Mouse (Mus musculus): ENCODE measurements at regions not wholly inside any gene's neighbourhood (a gene's known extent, or its start where the extent isn't known, plus 50 kb on each side); places are given as distances from the start of the nearest gene placed in this dataset.
A peak's percentile ranks its signal among the peaks of the same experiment; 100 is the strongest.

GRCm38 (mm10) chr15:97188545-97188944 lies 58.4 kb upstream of the Pced1b start:
- no peak overlapping the region for H3K9ac ChIP-seq
- no peaks in the 10 kb centered on the region for H3K9me3 ChIP-seq
- peak; percentile 69 for ATAC-seq (ENCODE audit: low FRiP score, low read depth)
- WGBS = 67% methylated on average over 17 of the region's 17 CpGs
- H3K4me2 ChIP-seq = peak overlapping the region; percentile 33
- no peak overlapping the region for H3K4me3 ChIP-seq
- no peak overlapping the region for H3K27ac ChIP-seq (replicated peaks)
- no peaks in the 10 kb centered on the region for H3K27me3 ChIP-seq
- no peaks in the 10 kb centered on the region for H3K36me3 ChIP-seq
- H3K4me1 ChIP-seq (replicated peaks) = peaks cover 5% of the 10 kb centered on the region; the same call in 1 of the 2 replicates

DNA sequence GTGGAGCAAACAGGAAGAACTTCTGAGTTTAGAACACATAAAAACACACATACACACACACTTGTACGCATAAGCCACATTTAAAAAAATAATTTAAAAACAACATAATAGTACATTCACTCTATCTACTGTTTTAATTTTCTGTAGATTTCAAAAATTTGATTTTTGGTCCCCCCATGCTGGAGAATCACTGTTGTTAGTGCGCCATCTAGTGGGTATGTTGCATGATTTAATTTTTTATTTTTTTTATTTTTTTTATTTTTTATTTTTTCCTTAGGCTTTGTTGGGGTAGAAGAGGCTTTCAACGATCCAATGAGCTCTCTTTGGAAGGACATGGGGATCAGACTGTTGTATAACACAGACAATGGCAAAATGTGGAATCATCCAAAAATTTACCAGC lies 59.1 kb upstream of the Pced1b start:
- H3K9ac ChIP-seq = no peak overlapping the region
- no peak overlapping the region for H3K4me3 ChIP-seq
- no peak overlapping the region for H3K27ac ChIP-seq (replicated peaks)
- no peaks in the 10 kb centered on the region for H3K36me3 ChIP-seq
- no peak overlapping the region for H3K4me2 ChIP-seq
- H3K4me1 ChIP-seq (replicated peaks) = peaks cover 5% of the 10 kb centered on the region
- H3K9me3 ChIP-seq = no peaks in the 10 kb centered on the region
- 39% methylated on average over 3 of the region's 3 CpGs for WGBS
- no peaks in the 10 kb centered on the region for H3K27me3 ChIP-seq
- no peak for ATAC-seq (ENCODE audit: low FRiP score, low read depth)

DNA sequence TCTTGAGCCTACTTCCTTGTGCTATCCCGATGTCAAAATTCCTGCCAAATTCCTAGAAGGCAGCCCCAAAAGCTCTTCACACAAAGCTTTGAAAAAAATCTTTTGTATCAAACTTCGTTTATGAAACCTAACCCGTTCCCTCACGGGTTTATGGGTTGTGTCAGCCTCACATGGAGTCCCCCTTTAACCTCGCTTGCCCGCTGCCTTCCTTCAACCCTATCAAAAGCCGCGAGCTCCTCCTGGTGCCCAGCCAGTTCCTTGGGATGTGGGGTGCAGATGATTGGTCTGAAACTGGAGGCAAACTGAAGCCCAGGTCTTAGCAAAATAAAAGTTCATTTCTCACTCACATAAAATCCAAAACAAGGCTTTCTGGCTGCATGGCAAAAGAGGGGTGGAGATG lies 60.9 kb upstream of the Pced1b start:
- no peak overlapping the region for H3K27ac ChIP-seq (replicated peaks)
- WGBS = 75% methylated on average over 8 of the region's 8 CpGs

GRCm38 (mm10) chr15:97182617-97183038 lies 64.3 kb upstream of the Pced1b start:
- H3K4me1 ChIP-seq (replicated peaks) = peaks cover 33% of the 10 kb centered on the region
- H3K4me3 ChIP-seq = no peak overlapping the region
- H3K27ac ChIP-seq (replicated peaks) = peak overlapping the region; percentile 35; the same call in 1 of the 2 replicates
- H3K4me2 ChIP-seq = no peak overlapping the region
- H3K36me3 ChIP-seq = no peaks in the 10 kb centered on the region
- H3K9me3 ChIP-seq = no peaks in the 10 kb centered on the region
- WGBS = 31% methylated on average over 9 of the region's 9 CpGs
- no peaks in the 10 kb centered on the region for H3K27me3 ChIP-seq
- ATAC-seq (ENCODE audit: low FRiP score, low read depth) = peak; percentile 65
- H3K9ac ChIP-seq = no peak overlapping the region

More for the DNA sequence above, 60.9 kb upstream of the Pced1b start:
- Histone ChIP-seq H3K36me3 (no peaks in the 10 kb centered on the region), H3K4me2 (no peak overlapping the region), H3K9me3 (no peaks in the 10 kb centered on the region), H3K4me3 (no peak overlapping the region), H3K9ac (no peak overlapping the region), H3K27me3 (no peaks in the 10 kb centered on the region), H3K4me1 (replicated peaks) (peaks cover 18% of the 10 kb centered on the region)
- no peak for ATAC-seq (ENCODE audit: low FRiP score, low read depth)

DNA sequence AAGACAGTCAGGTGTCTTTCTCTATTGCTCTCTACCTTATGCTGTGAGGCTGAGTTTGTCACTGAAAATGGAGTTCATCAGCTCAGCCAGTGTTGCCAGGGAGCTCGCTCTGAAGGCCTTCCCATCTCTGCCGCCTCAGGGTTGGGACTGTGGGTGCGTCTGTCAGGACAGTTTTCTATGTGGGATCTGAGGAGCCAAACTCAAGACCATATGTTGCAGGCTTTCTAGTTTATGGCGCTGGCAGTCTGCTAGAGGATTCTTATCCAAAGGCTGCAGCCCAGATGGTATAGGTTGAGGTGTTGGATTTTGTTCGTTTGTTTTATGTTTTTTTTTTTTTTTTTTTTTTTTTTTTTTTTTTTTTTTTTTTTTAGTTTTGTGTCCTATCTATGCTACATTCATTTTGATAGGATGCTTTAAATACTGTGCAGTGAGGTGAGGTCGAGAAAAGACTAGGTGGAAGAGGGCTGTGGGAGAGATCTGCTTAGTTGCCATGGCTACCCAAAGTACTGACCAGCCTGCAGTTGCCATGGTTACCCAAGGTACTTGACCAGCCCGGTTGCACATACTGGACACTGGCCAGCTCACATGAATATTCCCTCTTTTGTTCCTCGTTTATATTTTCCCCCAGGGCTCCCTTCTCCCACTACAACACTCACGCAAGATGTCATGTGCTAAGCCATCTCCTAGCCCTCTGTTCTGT lies 65.8 kb upstream of the Pced1b start:
- peak; percentile 83 for ATAC-seq (ENCODE audit: low FRiP score, low read depth)
- Histone ChIP-seq H3K4me3 (no peak overlapping the region), H3K4me2 (no peak overlapping the region), H3K9me3 (no peaks in the 10 kb centered on the region), H3K27me3 (no peaks in the 10 kb centered on the region), H3K36me3 (no peaks in the 10 kb centered on the region), H3K4me1 (replicated peaks) (peaks cover 34% of the 10 kb centered on the region), H3K27ac (replicated peaks) (peak overlapping the region; percentile 69), H3K9ac (no peak overlapping the region)
- 44% methylated on average over 9 of the region's 9 CpGs for WGBS

GRCm38 (mm10) chr15:97178286-97178685 lies 68.6 kb upstream of the Pced1b start:
- 17% methylated on average over 3 of the region's 3 CpGs for WGBS

GRCm38 (mm10) chr15:97177806-97178205 lies 69.1 kb upstream of the Pced1b start:
- Histone ChIP-seq H3K4me1 (replicated peaks) (peaks cover 34% of the 10 kb centered on the region), H3K36me3 (no peaks in the 10 kb centered on the region), H3K4me3 (no peak overlapping the region), H3K4me2 (no peak overlapping the region), H3K27ac (replicated peaks) (no peak overlapping the region), H3K27me3 (no peaks in the 10 kb centered on the region), H3K9me3 (no peaks in the 10 kb centered on the region), H3K9ac (no peak overlapping the region)
- no peak for ATAC-seq (ENCODE audit: low FRiP score, low read depth)
- WGBS = 59% methylated on average over 4 of the region's 4 CpGs

More at GRCm38 (mm10) chr15:97178286-97178685, 68.6 kb upstream of the Pced1b start:
- no peak overlapping the region for H3K4me3 ChIP-seq
- no peaks in the 10 kb centered on the region for H3K27me3 ChIP-seq
- no peaks in the 10 kb centered on the region for H3K36me3 ChIP-seq
- ATAC-seq (ENCODE audit: low FRiP score, low read depth) = no peak
- no peaks in the 10 kb centered on the region for H3K9me3 ChIP-seq
- H3K4me1 ChIP-seq (replicated peaks) = peaks cover 34% of the 10 kb centered on the region
- H3K27ac ChIP-seq (replicated peaks) = peak overlapping the region; percentile 55; the same call in 1 of the 2 replicates
- H3K9ac ChIP-seq = no peak overlapping the region
- no peak overlapping the region for H3K4me2 ChIP-seq

DNA sequence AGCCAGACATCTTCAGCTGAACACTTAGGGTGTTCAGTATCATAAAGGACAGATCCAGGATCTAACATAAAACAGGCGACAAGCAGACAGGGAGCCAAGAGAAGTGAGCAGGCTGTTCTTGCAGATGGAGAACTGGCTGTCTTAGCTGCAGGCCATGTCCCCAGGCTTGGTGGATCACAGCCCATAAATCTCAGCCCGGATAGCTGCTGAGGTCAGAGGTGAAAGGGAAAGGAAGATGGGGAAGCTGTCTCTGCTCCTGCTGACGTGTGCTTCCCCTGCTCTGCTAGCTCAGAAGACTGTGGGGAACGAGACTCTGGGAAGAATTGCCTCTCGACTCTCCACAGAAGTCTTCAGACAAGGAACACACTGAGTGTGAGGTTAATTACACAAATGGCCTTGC lies 71.9 kb upstream of the Pced1b start:
- H3K36me3 ChIP-seq = no peaks in the 10 kb centered on the region
- H3K4me3 ChIP-seq = no peak overlapping the region
- H3K9ac ChIP-seq = no peak overlapping the region
- ATAC-seq (ENCODE audit: low FRiP score, low read depth) = no peak
- H3K4me1 ChIP-seq (replicated peaks) = 0 out of 2 replicates have a peak, but pooled peaks cover 14% of the 10 kb centered on the region
- no peak overlapping the region for H3K27ac ChIP-seq (replicated peaks)
- H3K27me3 ChIP-seq = no peaks in the 10 kb centered on the region
- no peaks in the 10 kb centered on the region for H3K9me3 ChIP-seq
- WGBS = 48% methylated on average over 5 of the region's 5 CpGs
- no peak overlapping the region for H3K4me2 ChIP-seq

- Histone ChIP-seq H3K27ac (replicated peaks) (no peak overlapping the region), H3K9me3 (no peaks in the 10 kb centered on the region), H3K9ac (no peak overlapping the region), H3K4me3 (no peak overlapping the region), H3K4me2 (no peak overlapping the region), H3K36me3 (no peaks in the 10 kb centered on the region), H3K4me1 (replicated peaks) (0 out of 2 replicates have a peak, but pooled peaks cover 7% of the 10 kb centered on the region), H3K27me3 (no peaks in the 10 kb centered on the region)
- 72% methylated on average over 17 of the region's 17 CpGs for WGBS
- no peak for ATAC-seq (ENCODE audit: low FRiP score, low read depth)
These were observed 73.7 kb upstream of the Pced1b start for GRCm38 (mm10) chr15:97173233-97173632.

DNA sequence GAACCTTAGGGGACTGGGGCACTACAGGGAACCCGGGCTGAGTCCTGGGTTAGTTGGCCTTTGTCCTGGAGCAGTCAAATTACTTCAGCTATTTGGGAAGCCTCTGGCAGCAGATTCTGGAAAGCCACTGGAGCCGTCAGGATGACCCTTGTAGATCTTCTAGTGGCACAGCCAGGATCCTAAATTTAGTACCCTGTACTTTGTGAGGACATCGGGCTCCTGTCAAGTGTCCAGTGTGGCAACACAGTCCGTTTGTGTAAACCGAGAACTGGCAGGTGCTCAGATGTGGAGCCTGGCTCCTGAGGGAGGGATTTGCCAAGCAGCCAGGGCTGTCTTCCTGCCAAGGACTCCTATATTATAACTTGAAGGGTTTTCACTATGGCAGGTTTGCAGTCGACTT lies 76.8 kb upstream of the Pced1b start:
- Histone ChIP-seq H3K27ac (replicated peaks) (no peak overlapping the region), H3K27me3 (no peaks in the 10 kb centered on the region), H3K4me2 (no peak overlapping the region), H3K36me3 (no peaks in the 10 kb centered on the region), H3K9me3 (no peaks in the 10 kb centered on the region), H3K9ac (no peak overlapping the region), H3K4me3 (no peak overlapping the region), H3K4me1 (replicated peaks) (no peaks in the 10 kb centered on the region)
- WGBS = 74% methylated on average over 6 of the region's 6 CpGs
- no peak for ATAC-seq (ENCODE audit: low FRiP score, low read depth)

DNA sequence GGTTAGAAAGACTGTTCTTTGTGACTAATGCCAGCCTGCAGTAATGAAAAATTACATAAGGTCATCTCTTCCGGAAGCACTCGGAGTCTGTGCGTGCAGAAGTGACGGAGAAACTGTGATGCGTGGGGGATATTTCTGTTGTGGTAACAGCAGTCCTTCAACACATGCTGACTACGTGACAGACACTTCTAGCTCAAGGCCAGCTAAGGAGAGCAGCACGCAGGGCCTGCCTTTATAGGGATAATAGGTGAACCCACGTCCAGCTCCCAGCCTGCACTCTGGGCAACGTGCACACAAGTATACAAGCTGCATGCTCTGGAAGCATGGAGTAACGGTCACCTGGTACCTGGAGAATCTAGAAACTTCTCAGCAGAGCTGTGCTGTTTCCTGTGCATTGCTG lies 77.5 kb upstream of the Pced1b start:
- Histone ChIP-seq H3K4me1 (replicated peaks) (no peaks in the 10 kb centered on the region), H3K27ac (replicated peaks) (no peak overlapping the region), H3K27me3 (no peaks in the 10 kb centered on the region), H3K4me3 (no peak overlapping the region), H3K9ac (no peak overlapping the region), H3K36me3 (no peaks in the 10 kb centered on the region), H3K9me3 (no peaks in the 10 kb centered on the region), H3K4me2 (no peak overlapping the region)
- 88% methylated on average over 10 of the region's 10 CpGs for WGBS
- ATAC-seq (ENCODE audit: low FRiP score, low read depth) = no peak

DNA sequence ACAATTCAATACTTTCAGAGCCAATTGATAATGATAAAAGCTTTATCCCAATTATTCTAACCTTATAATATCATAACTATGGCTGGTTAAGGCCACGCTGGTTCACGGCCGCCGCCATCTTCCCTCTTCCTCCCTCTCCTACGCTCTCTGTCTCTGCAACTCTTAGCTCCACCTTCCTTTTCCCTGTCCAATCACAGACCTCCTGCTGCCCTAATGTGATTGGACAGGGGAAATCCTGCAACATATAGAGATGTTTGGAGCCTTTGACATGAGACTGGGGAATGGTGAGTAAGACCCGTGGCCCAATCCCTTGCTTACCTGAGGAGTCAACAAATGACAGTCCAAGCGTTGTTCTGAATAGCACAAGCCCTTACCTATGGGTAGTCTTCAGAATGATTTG lies 79.8 kb upstream of the Pced1b start:
- 94% methylated on average over 7 of the region's 7 CpGs for WGBS
- no peak overlapping the region for H3K4me2 ChIP-seq
- no peaks in the 10 kb centered on the region for H3K4me1 ChIP-seq (replicated peaks)
- no peak overlapping the region for H3K4me3 ChIP-seq
- no peak for ATAC-seq (ENCODE audit: low FRiP score, low read depth)
- H3K27me3 ChIP-seq = no peaks in the 10 kb centered on the region
- H3K9ac ChIP-seq = no peak overlapping the region
- no peak overlapping the region for H3K27ac ChIP-seq (replicated peaks)
- no peaks in the 10 kb centered on the region for H3K36me3 ChIP-seq
- no peaks in the 10 kb centered on the region for H3K9me3 ChIP-seq

- Histone ChIP-seq H3K9ac (no peak overlapping the region), H3K4me3 (no peak overlapping the region), H3K27ac (replicated peaks) (no peak overlapping the region), H3K9me3 (no peaks in the 10 kb centered on the region), H3K36me3 (no peaks in the 10 kb centered on the region), H3K4me2 (no peak overlapping the region), H3K4me1 (replicated peaks) (no peaks in the 10 kb centered on the region), H3K27me3 (no peaks in the 10 kb centered on the region)
- 74% methylated on average over 15 of the region's 15 CpGs for WGBS
- ATAC-seq (ENCODE audit: low FRiP score, low read depth) = no peak
These were observed 82.3 kb upstream of the Pced1b start for GRCm38 (mm10) chr15:97164616-97165015.
